Mouse (Mus musculus): ENCODE data around the gene Erbb3.

DNA sequence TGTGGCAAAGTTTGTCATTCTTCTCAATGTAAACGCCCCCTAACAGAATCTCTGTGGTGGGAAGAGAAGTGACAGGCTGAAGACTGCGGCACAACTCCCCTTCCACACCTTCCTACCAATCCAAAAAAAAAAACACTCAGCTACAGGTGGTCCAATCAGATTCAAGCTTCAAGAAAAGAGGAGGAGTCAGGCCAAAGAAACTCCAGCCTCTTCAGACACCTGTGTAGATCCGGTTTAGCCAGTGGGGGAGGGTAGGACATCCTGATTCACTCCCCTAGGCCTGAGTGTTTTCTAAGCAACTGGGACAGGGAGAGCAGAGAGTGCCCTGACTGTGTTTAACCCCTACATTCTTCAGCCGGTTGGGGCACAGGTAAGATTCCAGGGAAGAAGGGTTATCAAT is 5.1 kb downstream of the Erbb3 start:
- TF ChIP-seq CTCF (conservative IDR thresholded peaks at IDR 0.05; ENCODE audit: low read length) (no peak), NANOG (IDR thresholded peaks at IDR 0.05; ENCODE audit: borderline replicate concordance, low read length) (no peak)

Data from E14TG2a.4 (cell line).